Mouse (Mus musculus) embryonic facial prominence, embryonic 11.5 days (tissue): Measurements from ENCODE around the gene Eml1. TPM values are rescaled to one million over a fixed set of nuclear protein-coding genes. Genes with fewer than 3 reads are reported as not detected.

ENCODE experiments used
- ATAC-seq: fragments of 200-750 bp; cut with Nextera tagmentation; replicated peaks from 2 replicates; pipeline ENCODE4 v1.8.0; 2017; ENCODE audit warnings: low read depth; ENCODE audit not compliant: insufficient number of reproducible peaks, low FRiP score, low TSS enrichment
- DNase-seq: peaks from one replicate; pipeline ENCODE4 v3.0.0-alpha.2; 2015; ENCODE audit warnings: low spot score
- H3K27ac ChIP-seq: fragments of 300-500 bp; sonication (generic); replicated peaks from 2 replicates; pipeline ENCODE4 v1.5.1; 2014; ENCODE audit warnings: mild to moderate bottlenecking, low read depth, low read length, control low read depth
- H3K27me3 ChIP-seq: fragments of 300-500 bp; sonication (generic); 2 replicates; pipeline ENCODE4 v1.6.1; 2014; ENCODE audit warnings: mild to moderate bottlenecking, low read length, moderate library complexity, mixed read lengths; ENCODE audit not compliant: control insufficient read depth, insufficient read depth
- H3K36me3 ChIP-seq: fragments of 300-500 bp; sonication (generic); replicated peaks from 2 replicates; pipeline ENCODE4 v1.6.1; 2014; ENCODE audit warnings: low read depth, mild to moderate bottlenecking, low read length, moderate library complexity, mixed read lengths; ENCODE audit not compliant: control insufficient read depth, insufficient read depth
- H3K4me1 ChIP-seq: fragments of 300-500 bp; sonication (generic); 2 replicates; pipeline ENCODE4 v1.6.1; 2014; ENCODE audit warnings: low read length, mixed read lengths; ENCODE audit not compliant: control insufficient read depth, insufficient read depth
- H3K4me2 ChIP-seq: fragments of 300-500 bp; sonication (generic); 2 replicates; pipeline ENCODE4 v1.6.1; 2014; ENCODE audit warnings: low read depth, mild to moderate bottlenecking, control low read depth, low read length, moderate library complexity
- H3K4me3 ChIP-seq: fragments of 300-500 bp; sonication (generic); 2 replicates; pipeline ENCODE4 v1.5.1; 2014; ENCODE audit warnings: low read depth, low read length, control low read depth
- H3K9ac ChIP-seq: fragments of 300-500 bp; sonication (generic); replicated peaks from 2 replicates; pipeline ENCODE4 v1.6.1; 2014; ENCODE audit warnings: mild to moderate bottlenecking, control low read depth, low read length
- H3K9me3 ChIP-seq: fragments of 300-500 bp; sonication (generic); replicated peaks from 2 replicates; pipeline ENCODE4 v1.6.1; 2016; ENCODE audit warnings: mild to moderate bottlenecking, low read length, inconsistent platforms, mixed read lengths; ENCODE audit not compliant: control insufficient read depth
- WGBS: fragments of 180-500 bp; shearing (Covaris S2); extraction: QIAGEN DNeasy Blood & Tissue Kit; methylation state at CpG from one replicate; pipeline ENCODE4 v1.1.7; 2014; 5-methylcytosine and 5-hydroxymethylcytosine counted together
- polyA plus RNA-seq: library from polyadenylated mRNA; unstranded; fragments of >200 nt; fragmentation: Nextera tagmentation; extraction: Ambion mirVana; gene quantifications from 2 replicates; pipeline ENCODE4 v1.2.1, GENCODE M21; 2014

Eml1 gene
- polyA plus RNA-seq, 1 experiment from 2014 or later, result 69.7 TPM

GRCm38 (mm10) chr12:108472898-108473297, 102.1 kb downstream of the Eml1 start:
- Histone ChIP-seq H3K4me1 (no peaks in the 10 kb centered on the region), H3K36me3 (no peaks in the 10 kb centered on the region), H3K4me3 (no peak overlapping the region), H3K9ac (no peak overlapping the region), H3K9me3 (no peaks in the 10 kb centered on the region), H3K4me2 (no peak overlapping the region), H3K27ac (no peak overlapping the region), H3K27me3 (no peaks in the 10 kb centered on the region)
- ATAC-seq (no peak), DNase-seq (no peak)
- 100% methylated on average over 1 of the region's 1 CpGs for WGBS

GRCm38 (mm10) chr12:108474440-108474839, 103.7 kb downstream of the Eml1 start:
- 68% methylated on average over 3 of the region's 3 CpGs for WGBS
- no peak for ATAC-seq
- H3K36me3 ChIP-seq, result no peaks in the 10 kb centered on the region

GRCm38 (mm10) chr12:108478714-108479113, 108.0 kb downstream of the Eml1 start:
- Histone ChIP-seq H3K27ac (no peak overlapping the region), H3K4me1 (no peaks in the 10 kb centered on the region; the same call in 1 of the 2 replicates), H3K9me3 (no peaks in the 10 kb centered on the region), H3K36me3 (no peaks in the 10 kb centered on the region), H3K4me3 (no peak overlapping the region), H3K9ac (no peak overlapping the region), H3K27me3 (no peaks in the 10 kb centered on the region), H3K4me2 (no peak overlapping the region)
- ATAC-seq (no peak), DNase-seq (no peak)
- WGBS, result 67% methylated on average over 5 of the region's 5 CpGs

More at GRCm38 (mm10) chr12:108474440-108474839, 103.7 kb downstream of the Eml1 start:
- H3K4me3 ChIP-seq, result no peak overlapping the region
- no peaks in the 10 kb centered on the region for H3K9me3 ChIP-seq
- no peak for DNase-seq
- H3K4me2 ChIP-seq, result no peak overlapping the region
- H3K4me1 ChIP-seq, result no peaks in the 10 kb centered on the region
- H3K27me3 ChIP-seq, result no peaks in the 10 kb centered on the region
- H3K9ac ChIP-seq, result no peak overlapping the region
- H3K27ac ChIP-seq, result no peak overlapping the region

GRCm38 (mm10) chr12:108480704-108481365, 110.1 kb downstream of the Eml1 start:
- Histone ChIP-seq H3K27me3 (no peaks in the 10 kb centered on the region), H3K9ac (no peak overlapping the region), H3K4me2 (no peak overlapping the region), H3K4me1 (no peaks in the 10 kb centered on the region; the same call in 1 of the 2 replicates), H3K27ac (no peak overlapping the region), H3K36me3 (no peaks in the 10 kb centered on the region), H3K9me3 (no peaks in the 10 kb centered on the region), H3K4me3 (no peak overlapping the region)
- DNase-seq, result no peak
- ATAC-seq, result no peak
- WGBS, result 11% methylated on average over 9 of the region's 9 CpGs

- Histone ChIP-seq H3K9ac (no peak overlapping the region), H3K36me3 (no peaks in the 10 kb centered on the region; the same call in 1 of the 2 replicates), H3K9me3 (no peaks in the 10 kb centered on the region), H3K4me3 (no peak overlapping the region), H3K4me2 (no peak overlapping the region), H3K4me1 (no peaks in the 10 kb centered on the region; the same call in 1 of the 2 replicates), H3K27ac (no peak overlapping the region), H3K27me3 (no peaks in the 10 kb centered on the region)
- DNase-seq (no peak), ATAC-seq (no peak)
- 84% methylated on average over 5 of the region's 5 CpGs for WGBS
Measured at GRCm38 (mm10) chr12:108489076-108489475, 118.3 kb downstream of the Eml1 start.

GRCm38 (mm10) chr12:108489741-108490140, 119.0 kb downstream of the Eml1 start:
- no peak overlapping the region for H3K4me2 ChIP-seq
- no peaks in the 10 kb centered on the region; the same call in 1 of the 2 replicates for H3K4me1 ChIP-seq
- H3K27ac ChIP-seq, result no peak overlapping the region
- ATAC-seq (no peak), DNase-seq (no peak)
- no peaks in the 10 kb centered on the region; the same call in 1 of the 2 replicates for H3K36me3 ChIP-seq
- WGBS, result 63% methylated on average over 2 of the region's 2 CpGs
- H3K4me3 ChIP-seq, result no peak overlapping the region
- no peaks in the 10 kb centered on the region for H3K9me3 ChIP-seq
- no peaks in the 10 kb centered on the region for H3K27me3 ChIP-seq
- H3K9ac ChIP-seq, result no peak overlapping the region

GRCm38 (mm10) chr12:108490336-108490735, 119.6 kb downstream of the Eml1 start:
- DNase-seq (no peak), ATAC-seq (no peak)
- H3K4me2 ChIP-seq, result no peak overlapping the region
- H3K4me3 ChIP-seq, result no peak overlapping the region
- 84% methylated on average over 6 of the region's 6 CpGs for whole genome bisulfite sequencing
- H3K36me3 ChIP-seq, result no peaks in the 10 kb centered on the region; the same call in 1 of the 2 replicates
- no peaks in the 10 kb centered on the region for H3K27me3 ChIP-seq
- no peaks in the 10 kb centered on the region for H3K9me3 ChIP-seq
- H3K27ac ChIP-seq, result no peak overlapping the region
- H3K4me1 ChIP-seq, result no peaks in the 10 kb centered on the region; the same call in 1 of the 2 replicates
- no peak overlapping the region for H3K9ac ChIP-seq

- Histone ChIP-seq H3K4me3 (no peak overlapping the region), H3K27ac (no peak overlapping the region), H3K27me3 (no peaks in the 10 kb centered on the region), H3K9ac (no peak overlapping the region), H3K4me1 (no peaks in the 10 kb centered on the region; the same call in 1 of the 2 replicates), H3K9me3 (no peaks in the 10 kb centered on the region), H3K4me2 (no peak overlapping the region), H3K36me3 (no peaks in the 10 kb centered on the region; the same call in 1 of the 2 replicates)
- no peak for ATAC-seq
- DNase-seq, result no peak
- 63% methylated on average over 7 of the region's 7 CpGs for WGBS
Measured at GRCm38 (mm10) chr12:108490954-108491353, 120.2 kb downstream of the Eml1 start.
